Mouse (Mus musculus) fat pad, adult 2 months (tissue): ENCODE results near the gene Slc35f2.

ENCODE experiments used
- DNase-seq: peaks from one replicate; pipeline ENCODE4 v3.0.0-alpha.2; 2011; ENCODE audit warnings: low read depth, low spot score; ENCODE audit errors: extremely low read depth

The Slc35f2 gene

GRCm38 (mm10) chr9:53825318-53825717 is 54.0 kb downstream of the Slc35f2 start:
- DNase-seq = no peak

- DNase-seq = no peak
Measured at GRCm38 (mm10) chr9:53829081-53829865, 57.9 kb downstream of the Slc35f2 start.

- no peak for DNase-seq
Measured at GRCm38 (mm10) chr9:53829866-53830209, 58.5 kb downstream of the Slc35f2 start.

- no peak for DNase-seq
Measured at GRCm38 (mm10) chr9:53835039-53835438, 63.7 kb downstream of the Slc35f2 start.

- no peak for DNase-seq
Measured at GRCm38 (mm10) chr9:53835976-53836375, 64.6 kb downstream of the Slc35f2 start.

- DNase-seq = no peak
Measured at GRCm38 (mm10) chr9:53838816-53839215, 67.5 kb downstream of the Slc35f2 start.

- no peak for DNase-seq
Measured at GRCm38 (mm10) chr9:53848548-53848947, 77.2 kb downstream of the Slc35f2 start.

GRCm38 (mm10) chr9:53849864-53850263 is 78.5 kb downstream of the Slc35f2 start, which contains the start of gene Sln:
TSS of gene Sln (plus strand) at chr9:53850164.
- no peak for DNase-seq

GRCm38 (mm10) chr9:53852158-53852557 is 80.8 kb downstream of the Slc35f2 start:
- DNase-seq = no peak

- no peak for DNase-seq
Measured at GRCm38 (mm10) chr9:53853672-53854071, 82.3 kb downstream of the Slc35f2 start.

- no peak for DNase-seq
Measured at GRCm38 (mm10) chr9:53854525-53854924, 83.2 kb downstream of the Slc35f2 start.

GRCm38 (mm10) chr9:53857864-53858263 is 86.5 kb downstream of the Slc35f2 start:
- DNase-seq = no peak
